Mouse (Mus musculus): ENCODE measurements around the gene Galnt10. TPM values are rescaled to one million over a fixed set of nuclear protein-coding genes. Genes with fewer than 3 reads are reported as not detected.
A peak's percentile ranks its signal among the peaks of the same experiment; 100 is the strongest.
"Not testable (repeated sequence)": the region's sequence is repeated elsewhere in the genome, so short reads cannot be mapped to it uniquely, and the experiment has no call there.

Galnt10 gene
- total RNA-seq, 2 experiments from 2014 or later, result 11.1 to 12.8 TPM

GRCm38 (mm10) chr11:57813641-57814040 is 168.4 kb downstream of the Galnt10 start:
- intact Hi-C loops (cut with DNase I), result no loop called here
- DNase-seq, result no peak

GRCm38 (mm10) chr11:57818189-57818588 is 172.9 kb downstream of the Galnt10 start:
- intact Hi-C loops (cut with DNase I), result no loop called here
- no peak for DNase-seq

- peak; percentile 86 to 93 for DNase-seq
- intact Hi-C loops (cut with DNase I), result loop anchor here (1.0 to 2.0 kb wide), 2 partner anchors 69 to 114 kb away; no protein-coding TSS in a partner anchor
Measured at GRCm38 (mm10) chr11:57819999-57820581, 174.8 kb downstream of the Galnt10 start.

- intact Hi-C loops (cut with DNase I); DNase-seq: not testable (repeated sequence)
Measured at GRCm38 (mm10) chr11:57823159-57823558, 177.9 kb downstream of the Galnt10 start.

GRCm38 (mm10) chr11:57823714-57824113 is 178.5 kb downstream of the Galnt10 start:
- DNase-seq, result no peak
- intact Hi-C loops (cut with DNase I), result no loop called here

GRCm38 (mm10) chr11:57825234-57825633 is 180.0 kb downstream of the Galnt10 start:
- intact Hi-C loops (cut with DNase I); DNase-seq: not testable (repeated sequence)

GRCm38 (mm10) chr11:57827048-57827914 is 182.0 kb downstream of the Galnt10 start:
- DNase-seq, result peak in 1 of 2 experiments; percentile 32
- intact Hi-C loops (cut with DNase I), result no loop called here

- DNase-seq, result peak; percentile 16 to 25
- intact Hi-C loops (cut with DNase I), result no loop called here
Measured at GRCm38 (mm10) chr11:57827915-57828545, 182.8 kb downstream of the Galnt10 start.

GRCm38 (mm10) chr11:57828955-57829870 is 184.0 kb downstream of the Galnt10 start:
- DNase-seq, result no peak
- intact Hi-C loops (cut with DNase I), result no loop called here

- intact Hi-C loops (cut with DNase I), result no loop called here
- no peak for DNase-seq
Measured at GRCm38 (mm10) chr11:57829871-57830775, 184.9 kb downstream of the Galnt10 start.

- DNase-seq, result no peak
- intact Hi-C loops (cut with DNase I), result no loop called here
Measured at GRCm38 (mm10) chr11:57831281-57831781, 186.1 kb downstream of the Galnt10 start.

GRCm38 (mm10) chr11:57831861-57832260 is 186.6 kb downstream of the Galnt10 start:
- no peak for DNase-seq
- intact Hi-C loops (cut with DNase I), result no loop called here

- intact Hi-C loops (cut with DNase I), result no loop called here
- DNase-seq, result no peak
Measured at GRCm38 (mm10) chr11:57832552-57833201, 187.4 kb downstream of the Galnt10 start, which contains the start of gene Hand1. Hand1 (minus strand) TSS chr11:57832818.

- DNase-seq, result no peak
- intact Hi-C loops (cut with DNase I), result no loop called here
Measured at GRCm38 (mm10) chr11:57833296-57833977, 188.2 kb downstream of the Galnt10 start.

- no peak for DNase-seq
- intact Hi-C loops (cut with DNase I), result no loop called here
Measured at GRCm38 (mm10) chr11:57834031-57834430, 188.8 kb downstream of the Galnt10 start.

GRCm38 (mm10) chr11:57835331-57835730 is 190.1 kb downstream of the Galnt10 start:
- no peak for DNase-seq
- intact Hi-C loops (cut with DNase I), result no loop called here

GRCm38 (mm10) chr11:57835931-57836330 is 190.7 kb downstream of the Galnt10 start:
- intact Hi-C loops (cut with DNase I), result no loop called here
- DNase-seq, result no peak

GRCm38 (mm10) chr11:57836401-57836800 is 191.2 kb downstream of the Galnt10 start:
- intact Hi-C loops (cut with DNase I), result no loop called here

More at GRCm38 (mm10) chr11:57836401-57836800, 191.2 kb downstream of the Galnt10 start:
- DNase-seq, result no peak
